Mouse (Mus musculus) ES-Bruce4 (cell line): Measurements from ENCODE around the gene Igf2r.

Experiments used
- CTCF ChIP-seq: IDR thresholded peaks from one replicate; pipeline ENCODE4 v1.8.1; 2011; ENCODE audit warnings: low read depth, low read length
- EP300 ChIP-seq: IDR thresholded peaks from 2 replicates; pipeline ENCODE4 v1.6.1; 2011; ENCODE audit warnings: low read depth, low read length; ENCODE audit not compliant: insufficient read depth
- POLR2A ChIP-seq: IDR thresholded peaks from one replicate; pipeline ENCODE4 v1.8.1; 2011; ENCODE audit warnings: low read length; ENCODE audit not compliant: insufficient read depth

- no peak for TF ChIP-seq POLR2A
- TF ChIP-seq CTCF = no peak
- TF ChIP-seq EP300 = no peak
Measured at GRCm38 (mm10) chr17:12675646-12676045, 93.8 kb downstream of the Igf2r start, which contains the start of gene Slc22a1.
